Comparison of ENCODE assay signal across 8 mouse cellular contexts in genomic region chr11:22990393-22991126, GRCm38 (mm10). TPM values are rescaled to one million over a fixed set of nuclear protein-coding genes. Genes with fewer than 3 reads are reported as not detected.
A peak's percentile ranks its signal among the peaks of the same experiment; 100 is the strongest.
DNase-seq lines count a peak whose midpoint lies in the region; ATAC-seq and TF ChIP-seq lines count a peak whose summit lies in the region.

Gene Cct4 (plus strand): TSS chr11:22990519.

- peak; percentile 83; the same call in 1 of the 2 replicates for TF ChIP-seq POLR2A in cortical plate, adult 2 months (IDR thresholded peaks at IDR 0.05; ENCODE audit: extremely low read depth, insufficient read depth, low read length)

- ATAC-seq in activated CD4-positive, CD25-positive, alpha-beta regulatory T cell, adult 4 months: peak; percentile 85
- peak; percentile 90 for ATAC-seq in inflammation-experienced regulatory T-cells, adult 6 months
- ATAC-seq in megakaryocyte-erythroid progenitor cell, adult 5-6 weeks (replicated peaks; ENCODE audit: low FRiP score, low TSS enrichment, poor library complexity, severe bottlenecking): peak; percentile 91

- peak within 1 kb of the TSS; percentile 52 for H3K4me3 ChIP-seq in cortical plate, adult 2 months (ENCODE audit: insufficient read depth, low read length)

- peak within 1 kb of the TSS; percentile 49 for H3K27ac ChIP-seq in cortical plate, adult 2 months (ENCODE audit: insufficient read depth, low read length)

- H3K4me1 ChIP-seq in cortical plate, adult 2 months (ENCODE audit: control insufficient read depth, insufficient read depth, low read length): peaks cover 2% of the 10 kb centered on the region; the same call in 1 of the 2 replicates

- TF ChIP-seq CTCF in cortical plate, adult 2 months (IDR thresholded peaks at IDR 0.05; ENCODE audit: extremely low read depth, insufficient read depth, low read length): no peak

- DNase-seq in gastrocnemius, postnatal 10 days: peak; percentile 91
- peak; percentile 90 to 96 for DNase-seq in left cerebral cortex, postnatal 10 days (ENCODE audit: extremely low spot score in 1 of 2, low spot score in 2 of 2)
- DNase-seq in right cerebral cortex, postnatal 25 days: peak; percentile 96
- DNase-seq in urinary bladder, postnatal 4 days (ENCODE audit: low spot score in 2 of 2): peak; percentile 90 to 91

- intact Hi-C loops in left cerebral cortex, postnatal 10 days (cut with DNase I): loop anchor here (5.0 to 10.0 kb wide), 2 partner anchors 282 to 584 kb away; no protein-coding TSS in a partner anchor

RNA-seq across cellular contexts. Expression of gene Cct4, which starts in this region (rescaled TPM):
- 100 to 1,000 TPM; 227 to 238 TPM for polyA plus RNA-seq in activated CD4-positive, CD25-positive, alpha-beta regulatory T cell, adult 4 months (2017; shearing (Covaris generic))
- 62.2 and 64.7 TPM in 2 replicates for polyA plus RNA-seq in cortical plate, adult 2 months (2012; rRNA removed)
- 100 to 1,000 TPM; 118 to 122 TPM for total RNA-seq in gastrocnemius, postnatal 10 days (2021)
- polyA plus RNA-seq in inflammation-experienced regulatory T-cells, adult 6 months (2017; shearing (Covaris generic)): 100 to 1,000 TPM; 197 to 230 (median 201) TPM
- total RNA-seq in left cerebral cortex, postnatal 10 days (2021): 100 to 1,000 TPM; 129 to 131 TPM
- total RNA-seq in megakaryocyte-erythroid progenitor cell, adult 5-6 weeks (2014; fragmentation: Nextera tagmentation): 311 and 390 TPM in 2 replicates
- total RNA-seq in megakaryocyte-erythroid progenitor cell, adult 5-6 weeks (2017): 447 and 464 TPM in 2 replicates

Comparison
In these comparisons a context has a peak if more than half of its experiments do, and no peak if none do; other contexts are left out.
1. Peak in every context shown above with its lines: DNase-seq, ATAC-seq, H3K4me3 ChIP-seq and H3K27ac ChIP-seq.